Mouse (Mus musculus): ENCODE measurements at regions not wholly inside any gene's neighbourhood (a gene's known extent, or its start where the extent isn't known, plus 50 kb on each side); places are given as distances from the start of the nearest gene placed in this dataset.

GRCm38 (mm10) chr11:113028235-113028919, 246.4 kb downstream of the Sox9 start:
- no peak for DNase-seq (ENCODE audit: extremely low spot score)

GRCm38 (mm10) chr11:113031405-113031804, 249.4 kb downstream of the Sox9 start:
- no peak for DNase-seq (ENCODE audit: extremely low spot score)

DNA sequence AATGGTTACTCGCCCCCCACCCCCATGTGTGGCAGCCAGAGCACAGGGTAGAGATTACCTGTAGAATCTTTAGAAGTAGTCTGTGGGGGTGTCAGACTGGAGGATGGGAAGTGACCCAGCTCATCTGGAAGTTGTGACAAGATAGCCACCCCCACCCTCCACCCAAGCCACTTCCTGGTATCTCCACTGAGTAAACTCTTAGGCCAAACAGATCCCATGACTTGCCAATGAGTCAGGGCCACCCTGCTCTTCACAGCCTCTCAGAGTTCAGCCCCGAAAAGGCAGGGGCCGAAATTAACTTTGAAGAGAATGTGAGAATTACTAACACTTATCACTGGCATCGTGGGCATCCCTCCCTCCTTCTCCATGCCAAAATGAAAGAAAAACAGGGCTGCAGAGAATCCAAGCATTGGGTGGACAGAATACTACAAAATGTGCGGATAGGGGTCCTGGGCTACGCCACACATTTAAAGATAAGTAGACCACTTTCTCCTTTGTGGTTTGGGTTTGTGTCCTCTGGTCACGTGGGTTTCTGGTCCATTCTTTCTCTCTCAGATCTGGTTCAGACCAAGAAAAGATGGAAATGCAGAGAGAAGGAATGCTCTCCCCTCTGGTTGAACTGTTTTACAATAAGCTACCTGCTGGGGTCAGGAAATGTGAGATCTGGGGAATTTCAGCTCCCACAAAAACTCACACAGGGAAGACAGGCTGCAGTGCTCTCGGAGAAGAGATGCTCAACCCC, 250.6 kb downstream of the Sox9 start:
- DNase-seq (ENCODE audit: extremely low spot score): no peak

- no peak for DNase-seq (ENCODE audit: extremely low spot score)
Measured at GRCm38 (mm10) chr11:113034911-113035310, 252.9 kb downstream of the Sox9 start.

GRCm38 (mm10) chr11:113037736-113038135, 255.7 kb downstream of the Sox9 start:
- DNase-seq (ENCODE audit: extremely low spot score): no peak

- no peak for DNase-seq (ENCODE audit: extremely low spot score)
Measured at GRCm38 (mm10) chr11:113042710-113043109, 260.7 kb downstream of the Sox9 start.

GRCm38 (mm10) chr11:113046200-113047051, 264.4 kb downstream of the Sox9 start:
- DNase-seq (ENCODE audit: extremely low spot score): peak; percentile 71

DNA sequence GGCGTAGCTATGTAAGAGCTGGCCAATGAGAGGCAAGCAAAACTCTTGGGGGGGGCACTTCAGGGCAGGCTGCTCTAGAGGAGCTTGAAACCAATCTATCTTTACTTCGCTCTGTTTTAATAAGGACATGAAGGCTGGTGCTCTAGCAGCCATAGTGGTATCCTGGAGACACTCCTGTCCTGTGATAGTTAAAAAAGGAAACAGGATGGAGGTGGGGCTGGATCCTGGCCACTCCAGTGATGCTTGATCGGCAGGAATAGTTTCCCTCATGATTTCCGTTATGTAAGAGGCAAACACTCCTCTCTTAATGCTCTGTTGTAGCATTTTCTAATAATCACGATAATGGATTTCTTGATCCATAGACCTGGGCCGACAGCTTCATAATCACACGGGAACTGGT, 266.1 kb downstream of the Sox9 start:
- no peak for DNase-seq (ENCODE audit: extremely low spot score)

GRCm38 (mm10) chr11:113049593-113049992, 267.6 kb downstream of the Sox9 start:
- DNase-seq (ENCODE audit: extremely low spot score): no peak

GRCm38 (mm10) chr11:113052536-113052935, 270.5 kb downstream of the Sox9 start:
- no peak for DNase-seq (ENCODE audit: extremely low spot score)

DNA sequence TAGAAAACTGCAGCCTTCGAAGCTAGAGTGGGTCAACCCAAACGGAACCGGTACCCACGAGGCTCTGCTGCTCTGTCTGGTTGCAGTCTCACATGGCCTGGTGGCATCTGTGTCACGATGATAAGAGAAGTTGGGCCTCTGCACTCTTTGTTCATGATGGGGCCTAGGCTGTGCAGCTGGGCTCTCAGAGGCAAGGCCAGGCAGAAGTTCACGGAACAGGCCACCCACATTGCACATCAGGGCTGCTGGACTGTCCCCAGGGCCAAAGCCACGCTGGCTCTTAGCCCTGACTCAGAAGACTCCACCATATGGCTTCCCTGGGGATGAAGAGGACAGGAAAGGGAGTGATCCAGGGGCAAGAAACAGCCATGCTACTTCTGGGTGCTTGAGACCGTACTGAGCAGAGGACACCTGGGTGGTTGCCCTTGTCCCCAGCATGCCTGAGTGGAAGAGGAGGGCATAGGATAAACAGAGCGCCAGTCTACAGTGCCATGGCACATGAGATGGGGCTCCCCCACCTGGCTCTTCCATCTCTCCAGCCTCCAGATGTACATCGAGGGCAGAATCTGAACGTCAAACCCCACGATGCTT, 274.1 kb downstream of the Sox9 start:
- no peak for DNase-seq (ENCODE audit: extremely low spot score)

- no peak for DNase-seq (ENCODE audit: extremely low spot score)
Measured at GRCm38 (mm10) chr11:113056824-113057223, 274.8 kb downstream of the Sox9 start.

DNA sequence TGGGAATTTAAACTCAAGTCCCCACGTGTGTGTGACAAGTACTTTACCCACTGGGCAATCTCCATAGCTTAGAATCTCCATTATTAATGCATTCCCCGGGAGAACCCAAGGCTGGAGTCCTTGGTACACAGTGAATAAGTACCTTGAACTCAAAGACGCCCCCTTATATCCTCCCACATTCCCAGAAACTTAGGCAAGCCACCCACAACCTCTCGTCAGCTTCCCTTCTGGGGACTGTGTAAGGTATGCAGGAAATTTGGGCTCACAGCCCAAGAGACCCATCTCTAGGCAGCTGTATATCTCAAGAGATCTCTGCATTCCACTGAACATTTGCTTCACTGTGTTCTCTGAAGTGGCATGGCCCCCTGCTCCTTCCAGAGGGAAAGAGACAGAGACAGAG, 288.3 kb downstream of the Sox9 start:
- no peak for DNase-seq (ENCODE audit: extremely low spot score)

- DNase-seq (ENCODE audit: extremely low spot score): no peak
Measured at GRCm38 (mm10) chr11:113071942-113072341, 289.9 kb downstream of the Sox9 start.

DNA sequence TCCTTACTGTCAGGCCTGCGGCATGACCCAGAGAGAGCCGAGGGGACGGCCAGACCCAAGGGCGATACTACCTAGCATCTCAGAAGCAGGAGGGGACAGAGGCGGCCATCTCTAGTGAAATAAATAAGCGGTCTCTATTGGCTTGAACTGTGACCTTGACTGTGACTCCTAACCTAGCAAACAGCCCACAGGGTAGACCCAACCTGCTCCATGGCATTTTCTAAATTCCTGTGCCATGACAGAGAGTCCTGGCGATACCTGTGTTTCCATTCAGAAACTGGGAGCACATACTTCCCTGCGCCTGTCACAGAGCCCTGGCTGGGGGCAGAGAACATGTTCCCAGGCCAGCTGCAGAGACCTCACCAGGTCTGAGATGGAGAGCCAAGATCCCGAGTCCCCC, 292.3 kb downstream of the Sox9 start:
- DNase-seq (ENCODE audit: extremely low spot score): no peak

DNA sequence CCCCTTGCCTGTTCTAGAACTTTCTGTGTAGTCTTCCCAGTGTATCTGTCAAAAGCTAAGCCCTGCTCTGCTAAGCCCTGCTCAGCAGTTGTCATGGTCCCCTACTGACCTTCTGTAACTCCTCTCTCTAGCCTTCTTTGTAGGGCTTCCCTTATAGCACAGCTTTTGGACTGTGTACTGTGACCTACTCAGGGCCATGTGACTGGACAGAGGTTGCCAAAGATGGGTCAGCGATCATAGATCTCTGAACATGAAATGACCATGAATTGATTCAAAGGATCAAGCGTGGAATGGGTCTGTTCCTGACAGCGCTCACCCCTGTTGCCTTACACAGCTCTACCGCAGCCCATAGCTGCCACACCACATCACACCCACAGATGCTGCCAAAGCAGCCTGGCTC, 294.3 kb downstream of the Sox9 start:
- DNase-seq (ENCODE audit: extremely low spot score): no peak

DNA sequence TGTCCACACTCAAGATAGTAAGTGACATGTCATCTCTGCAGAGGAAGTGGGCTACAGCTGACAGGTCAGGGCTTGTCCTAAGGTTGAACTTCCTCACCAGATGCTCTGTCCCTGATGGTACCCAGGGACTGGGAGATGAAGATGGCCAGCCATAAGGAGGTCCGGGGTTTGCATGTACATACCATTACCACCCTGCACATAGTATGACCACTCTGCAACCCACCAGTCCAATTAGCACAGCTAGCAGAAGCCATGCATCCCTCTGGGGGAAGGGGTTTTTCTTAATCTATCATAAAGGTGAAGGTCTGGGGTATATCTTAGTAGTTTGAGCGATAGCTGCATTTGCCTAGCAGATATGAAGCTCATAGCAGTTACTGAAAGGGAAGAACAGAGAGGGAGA, 298.3 kb downstream of the Sox9 start:
- DNase-seq (ENCODE audit: extremely low spot score): no peak

DNA sequence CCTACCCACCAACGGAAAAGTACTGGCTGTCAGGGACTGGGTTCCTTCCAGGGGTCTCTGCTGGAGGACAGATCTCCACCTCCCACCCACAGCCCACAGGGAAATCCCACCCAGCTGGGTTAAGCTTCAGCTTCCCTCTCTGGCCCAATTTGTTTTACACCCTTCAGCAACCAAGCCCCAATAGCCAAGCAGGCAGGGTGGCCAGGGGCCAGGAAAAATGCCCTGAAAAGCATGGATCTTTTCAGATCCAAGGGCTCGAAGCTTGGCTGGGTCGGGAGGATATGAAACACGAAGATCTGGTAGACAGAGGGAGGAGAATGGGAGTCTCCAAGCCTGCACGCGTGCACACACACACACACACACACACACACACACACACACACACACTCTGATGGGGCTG, 302.4 kb downstream of the Sox9 start:
- no peak for DNase-seq (ENCODE audit: extremely low spot score)

DNA sequence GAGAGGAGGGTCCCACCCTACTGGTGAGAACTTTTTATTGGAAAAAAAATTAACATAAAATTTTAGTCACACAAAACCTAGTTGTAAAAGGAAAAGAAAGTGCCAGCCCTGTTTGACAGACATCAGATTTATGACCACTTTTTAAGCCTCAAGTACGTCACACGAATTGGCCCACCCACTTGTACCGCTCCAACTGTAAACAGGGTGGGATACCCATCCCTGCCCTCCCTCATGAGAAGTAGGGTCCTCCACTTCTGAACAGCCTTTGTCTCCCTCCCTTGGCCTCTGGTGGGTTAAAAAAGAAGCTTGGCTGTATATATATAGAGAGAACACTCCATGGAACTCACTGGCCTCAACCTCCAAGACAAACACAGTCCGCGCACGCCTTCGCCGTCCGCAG, 303.5 kb downstream of the Sox9 start:
- no peak for DNase-seq (ENCODE audit: extremely low spot score)

DNA sequence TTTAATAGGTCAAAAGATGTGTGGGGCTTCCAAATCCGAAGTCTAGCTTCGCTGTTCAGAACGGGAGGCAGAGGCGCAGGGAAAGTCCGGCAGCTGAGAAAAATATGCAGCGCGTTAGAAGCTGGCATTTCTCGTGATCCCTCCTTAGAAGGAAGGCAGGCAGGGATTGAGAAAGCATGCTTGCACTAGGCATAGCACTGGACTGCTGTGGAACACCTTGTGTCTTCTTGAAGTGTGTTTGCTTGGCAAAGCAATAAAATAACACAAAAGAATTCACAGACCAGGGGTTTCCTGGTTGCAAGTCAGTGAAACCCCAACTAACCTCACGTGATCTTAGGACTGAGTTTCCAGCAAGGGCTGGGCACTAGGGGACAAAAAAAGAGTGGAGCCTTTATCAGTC, 305.1 kb downstream of the Sox9 start:
- DNase-seq (ENCODE audit: extremely low spot score): no peak

- DNase-seq (ENCODE audit: extremely low spot score): no peak
Measured at GRCm38 (mm10) chr11:113089637-113090351, 307.8 kb downstream of the Sox9 start.

Data from embryo, embryonic 9.5 days (tissue).